Mouse (Mus musculus) liver, embryonic 14.5 days (tissue): Measurements from ENCODE around the gene Far2. TPM values are rescaled to one million over a fixed set of nuclear protein-coding genes. Genes with fewer than 3 reads are reported as not detected.
A peak's percentile ranks its signal among the peaks of the same experiment; 100 is the strongest.

Experiments used
- ATAC-seq: fragments of 200-750 bp; cut with Nextera tagmentation; 2 replicates; pipeline ENCODE4 v1.8.0; 2017; ENCODE audit warnings: moderate number of reproducible peaks, mild to moderate bottlenecking, moderate library complexity; ENCODE audit not compliant: insufficient read depth
- DNase-seq, 3 experiments: peaks; one replicate each; pipeline ENCODE4 v3.0.0-alpha.2; 2012 to 2013; ENCODE audit warnings: low read depth in 3 of 3, low spot score in 3 of 3
- H3K27ac ChIP-seq: fragments of 300-500 bp; sonication (generic); 2 replicates; pipeline ENCODE4 v1.5.1; 2014; ENCODE audit warnings: moderate library complexity, mild to moderate bottlenecking, control low read depth, inconsistent platforms
- H3K27me3 ChIP-seq: fragments of 300-500 bp; sonication (generic); 2 replicates; pipeline ENCODE4 v1.6.1; 2014; ENCODE audit warnings: mild to moderate bottlenecking, low read length, moderate library complexity; ENCODE audit not compliant: control insufficient read depth, insufficient read depth
- H3K36me3 ChIP-seq: fragments of 300-500 bp; sonication (generic); replicated peaks from 2 replicates; pipeline ENCODE4 v1.6.1; 2014; ENCODE audit warnings: low read depth; ENCODE audit not compliant: control insufficient read depth, insufficient read depth
- H3K4me1 ChIP-seq, 2 experiments: fragments of 200-500 bp in 1 of 2; fragments of 300-500 bp in 1 of 2; sonication (generic) in 1 of 2; replicated peaks; 2 replicates each; pipeline ENCODE4 v1.6.1; 2012 to 2014; ENCODE audit warnings: antibody characterized with exemption in 1 of 2, inconsistent platforms in 1 of 2, low read length in 1 of 2; ENCODE audit not compliant: control insufficient read depth in 2 of 2, insufficient read depth in 2 of 2
- H3K4me2 ChIP-seq: fragments of 300-500 bp; sonication (generic); 2 replicates; pipeline ENCODE4 v1.6.1; 2014; ENCODE audit warnings: low read depth, mild to moderate bottlenecking, control low read depth, moderate library complexity
- H3K4me3 ChIP-seq, 2 experiments: fragments of 200-500 bp in 1 of 2; fragments of 300-500 bp in 1 of 2; sonication (generic) in 1 of 2; 2 replicates each; pipeline ENCODE4 v1.5.1; 2012 to 2014; ENCODE audit warnings: low read depth in 2 of 2, low read length in 2 of 2, mild to moderate bottlenecking in 2 of 2, control low read depth in 1 of 2, inconsistent platforms in 1 of 2, moderate library complexity in 1 of 2; ENCODE audit not compliant: insufficient read depth in 1 of 2
- H3K9ac ChIP-seq: fragments of 300-500 bp; sonication (generic); replicated peaks from 2 replicates; pipeline ENCODE4 v1.6.1; 2014; ENCODE audit warnings: mild to moderate bottlenecking, control low read depth, moderate library complexity
- H3K9me3 ChIP-seq: fragments of 300-500 bp; sonication (generic); 2 replicates; pipeline ENCODE4 v1.6.1; 2016; ENCODE audit warnings: low read length, mixed read lengths; ENCODE audit not compliant: control insufficient read depth
- CTCF ChIP-seq: IDR thresholded peaks from 2 replicates; pipeline ENCODE4 v1.5.1; 2016; ENCODE audit warnings: antibody characterized with exemption, low read depth, control low read depth
- EP300 ChIP-seq: IDR thresholded peaks from 2 replicates; pipeline ENCODE4 v1.6.1; 2016; ENCODE audit warnings: antibody characterized with exemption, low read depth
- WGBS: fragments of 180-500 bp; shearing (Covaris S2); extraction: QIAGEN DNeasy Blood & Tissue Kit; methylation state at CpG from one replicate; pipeline ENCODE4 v1.1.7; 2014; ENCODE audit not compliant: insufficient replicate concordance; 5-methylcytosine and 5-hydroxymethylcytosine counted together
- polyA plus RNA-seq, 2 experiments: library from polyadenylated mRNA; depleted of rRNA in 1 of 2; stranded (reverse) in 1 of 2; unstranded in 1 of 2; fragments of >200 nt; fragmentation: Nextera tagmentation in 1 of 2; extraction: Ambion mirVana in 1 of 2; gene quantifications; 2 replicates each; pipeline versions ENCODE4 v1.2.1 to v1.2.3; 2012 to 2014

Gene Far2
- polyA plus RNA-seq (2012; rRNA removed) (0.27 and 0.37 TPM in 2 replicates), polyA plus RNA-seq (2014; fragmentation: Nextera tagmentation; extraction: Ambion mirVana) (1.0 TPM in 2 replicates)

DNA sequence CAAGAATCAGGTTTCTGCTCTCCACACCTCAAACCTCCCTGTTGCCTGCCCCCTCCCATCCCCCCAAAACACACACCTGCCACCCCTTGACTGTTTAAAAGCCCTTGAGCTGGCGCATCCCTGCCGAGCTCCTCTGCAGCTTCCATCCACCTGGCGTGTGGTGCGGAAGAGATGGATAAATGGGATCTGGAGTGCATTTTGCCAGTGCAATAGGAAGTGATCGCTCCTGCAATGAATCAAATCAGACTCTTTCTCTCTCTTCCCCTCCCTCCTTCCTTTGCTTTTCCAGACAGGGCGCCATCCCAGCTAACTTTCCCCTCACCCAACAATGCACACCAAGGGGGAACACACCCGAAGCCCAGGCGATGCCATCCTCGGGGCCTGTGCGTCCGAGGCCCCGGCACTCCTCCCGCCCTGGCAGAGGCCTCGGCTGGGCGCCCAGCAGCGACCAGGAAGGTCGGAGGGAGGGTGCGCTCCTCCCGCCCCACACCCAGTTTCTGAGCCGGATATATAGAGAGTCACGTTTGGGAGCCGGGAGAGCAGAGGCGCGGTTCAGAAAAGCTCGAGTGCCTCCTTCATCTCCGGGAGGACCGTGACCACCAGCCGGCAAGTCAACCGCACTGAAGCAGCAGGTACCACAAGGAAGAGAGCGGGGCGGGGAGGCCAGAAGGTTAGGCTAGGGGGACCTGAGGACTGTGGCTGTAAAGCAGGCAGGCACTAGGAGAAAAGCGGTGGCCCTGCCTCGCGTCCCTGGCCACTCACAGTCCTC lies at the start of gene Far2:
TSS of gene Far2 (plus strand) at position 379 of the 769 bp plus-strand sequence.
- no peak for TF ChIP-seq EP300
- TF ChIP-seq CTCF = no peak
- Histone ChIP-seq H3K36me3 (no peaks in the 10 kb centered on the region), H3K9ac (no peak within 1 kb of the TSS), H3K9me3 (no peaks in the 10 kb centered on the region), H3K4me2 (no peak within 1 kb of the TSS), H3K4me1 (no peaks in the 10 kb centered on the region), H3K4me3 (no peak within 1 kb of the TSS), H3K27ac (no peak within 1 kb of the TSS), H3K27me3 (peaks cover 6% of the 10 kb centered on the region; the same call in 1 of the 2 replicates)
- WGBS = 5% methylated on average over 34 of the region's 34 CpGs
- no peak for DNase-seq
- ATAC-seq = no peak

- TF ChIP-seq EP300 = no peak
- no peak for TF ChIP-seq CTCF
- Histone ChIP-seq H3K27me3 (no peaks in the 10 kb centered on the region), H3K27ac (no peak overlapping the region), H3K36me3 (no peaks in the 10 kb centered on the region), H3K4me2 (no peak overlapping the region), H3K4me1 (no peaks in the 10 kb centered on the region), H3K9me3 (no peaks in the 10 kb centered on the region), H3K4me3 (no peak overlapping the region), H3K9ac (no peak overlapping the region)
- ATAC-seq = no peak
- no peak for DNase-seq
- WGBS = 48% methylated on average over 2 of the region's 2 CpGs
These were observed 46.6 kb upstream of the Far2 start for GRCm38 (mm10) chr6:148000483-148000882.

GRCm38 (mm10) chr6:148001071-148001470 lies 46.0 kb upstream of the Far2 start:
- DNase-seq = no peak
- Histone ChIP-seq H3K9me3 (no peaks in the 10 kb centered on the region), H3K4me2 (no peak overlapping the region), H3K4me3 (no peak overlapping the region), H3K36me3 (no peaks in the 10 kb centered on the region), H3K27ac (no peak overlapping the region), H3K27me3 (no peaks in the 10 kb centered on the region), H3K9ac (no peak overlapping the region), H3K4me1 (no peaks in the 10 kb centered on the region)
- 25% methylated on average over 3 of the region's 3 CpGs for WGBS
- no peak for ATAC-seq
- TF ChIP-seq CTCF = peak; percentile 42
- no peak for TF ChIP-seq EP300

DNA sequence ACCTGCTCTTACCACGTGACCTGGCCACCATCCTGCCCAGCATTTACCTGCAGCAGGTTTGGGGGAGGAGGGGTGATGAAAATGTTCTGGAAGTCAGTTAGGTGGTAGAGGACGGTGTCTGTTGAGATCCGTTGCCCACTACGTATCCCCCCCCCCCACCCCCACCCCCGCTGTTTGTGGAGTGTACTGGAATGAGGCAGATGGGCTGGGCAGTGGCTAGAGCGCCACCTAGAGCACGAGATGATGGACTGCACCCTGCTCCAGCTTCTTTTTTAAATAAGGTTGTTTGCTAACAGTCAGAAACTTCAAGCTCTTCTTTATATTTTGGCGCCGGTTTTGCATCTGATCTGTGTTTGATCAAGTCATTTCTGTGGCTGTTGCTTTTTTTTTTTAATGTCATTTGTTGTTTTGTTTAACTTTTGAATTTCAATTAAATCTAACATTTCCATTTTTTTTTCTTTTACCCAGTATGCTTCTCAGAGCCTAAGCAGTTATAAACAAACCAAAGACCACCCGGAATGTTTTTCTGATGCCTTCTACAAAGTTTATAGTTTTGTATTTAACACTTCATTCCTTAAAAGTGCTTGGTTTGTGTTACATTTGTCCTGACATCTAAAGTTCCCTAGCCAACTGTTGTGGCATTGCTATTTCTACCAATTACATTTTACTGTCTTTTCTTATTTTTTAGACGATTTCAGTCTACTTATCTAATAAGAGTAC lies 40.8 kb upstream of the Far2 start:
- TF ChIP-seq CTCF (0 out of 2 replicates have a peak, but pooled peaks have one; percentile 9), EP300 (no peak)
- ATAC-seq = no peak
- no peaks in the 10 kb centered on the region for H3K9me3 ChIP-seq

GRCm38 (mm10) chr6:148040759-148041158 lies 6.3 kb upstream of the Far2 start:
- no peak overlapping the region for H3K9ac ChIP-seq
- H3K27ac ChIP-seq = no peak overlapping the region
- H3K4me1 ChIP-seq = no peaks in the 10 kb centered on the region
- no peaks in the 10 kb centered on the region for H3K36me3 ChIP-seq
- H3K9me3 ChIP-seq = no peaks in the 10 kb centered on the region
- no peak overlapping the region for H3K4me3 ChIP-seq
- TF ChIP-seq EP300 (no peak), CTCF (no peak)
- no peak for DNase-seq
- 75% methylated on average over 1 of the region's 1 CpGs for WGBS
- no peak for ATAC-seq
- no peaks in the 10 kb centered on the region for H3K27me3 ChIP-seq
- no peak overlapping the region for H3K4me2 ChIP-seq

More for the DNA sequence above, 40.8 kb upstream of the Far2 start:
- DNase-seq = no peak
- H3K27me3 ChIP-seq = no peaks in the 10 kb centered on the region
- no peak overlapping the region for H3K27ac ChIP-seq
- 54% methylated on average over 11 of the region's 11 CpGs for WGBS
- H3K4me2 ChIP-seq = no peak overlapping the region
- no peak overlapping the region for H3K9ac ChIP-seq
- no peak overlapping the region for H3K4me3 ChIP-seq
- no peaks in the 10 kb centered on the region for H3K36me3 ChIP-seq
- H3K4me1 ChIP-seq = no peaks in the 10 kb centered on the region
